Mouse (Mus musculus): Measurements from ENCODE around the gene Nr4a3. TPM values are rescaled to one million over a fixed set of nuclear protein-coding genes. Genes with fewer than 3 reads are reported as not detected.

Gene Nr4a3
- polyA plus RNA-seq, 1 experiment from 2014 or later: 0.04 TPM

- H3K27me3 ChIP-seq (ENCODE audit: insufficient read depth, low read length): no peaks in the 10 kb centered on the region
- no peak overlapping the region for H3K9ac ChIP-seq (ENCODE audit: low read depth, low read length)
- TF ChIP-seq CTCF (IDR thresholded peaks at IDR 0.05; ENCODE audit: low read depth): no peak
- ATAC-seq (replicated peaks; ENCODE audit: low FRiP score, low read depth) (no peak), DNase-seq (ENCODE audit: low spot score) (no peak)
- WGBS: 91% methylated on average over 3 of the region's 3 CpGs
- H3K4me3 ChIP-seq (replicated peaks; ENCODE audit: low read depth, low read length): no peak overlapping the region
- no peaks in the 10 kb centered on the region for H3K9me3 ChIP-seq (replicated peaks; ENCODE audit: low read length)
- no peaks in the 10 kb centered on the region for H3K4me1 ChIP-seq (replicated peaks; ENCODE audit: insufficient read depth, low read length)
- H3K36me3 ChIP-seq (ENCODE audit: insufficient read depth, low read length): 0 out of 2 replicates have a peak, but pooled peaks cover 9% of the 10 kb centered on the region
- no peak overlapping the region for H3K4me2 ChIP-seq (ENCODE audit: low read length)
- no peak overlapping the region for H3K27ac ChIP-seq
Observed at GRCm38 (mm10) chr4:48132721-48133120, 87.8 kb downstream of the Nr4a3 start.

Other genes with a start within 250 kb of the Nr4a3 start
- gene Stx17, start 79.8 kb downstream of the Nr4a3 start, polyA plus RNA-seq (2015; fragmentation: Nextera tagmentation; extraction: Ambion mirVana): 20.4 and 21.8 TPM in 2 replicates
- gene Erp44, start 234.4 kb downstream of the Nr4a3 start, polyA plus RNA-seq (2015; fragmentation: Nextera tagmentation; extraction: Ambion mirVana): 94.3 and 105 TPM in 2 replicates
- 4.0 and 5.4 TPM in 2 replicates for gene Invs, start 234.6 kb downstream of the Nr4a3 start, polyA plus RNA-seq (2015; fragmentation: Nextera tagmentation; extraction: Ambion mirVana)

All from kidney, postnatal 0 days (tissue).